Mouse (Mus musculus) neural tube, embryonic 15.5 days (tissue): ENCODE data around the gene Gm10382. TPM values are rescaled to one million over a fixed set of nuclear protein-coding genes. Genes with fewer than 3 reads are reported as not detected.
"Not testable (repeated sequence)": the region's sequence is repeated elsewhere in the genome, so short reads cannot be mapped to it uniquely, and the experiment has no call there.

ENCODE experiments used
- ATAC-seq: fragments of 200-750 bp; cut with Nextera tagmentation; 2 replicates; pipeline ENCODE4 v1.8.0; 2017; ENCODE audit warnings: mild to moderate bottlenecking, moderate TSS enrichment, moderate library complexity; ENCODE audit not compliant: low FRiP score
- H3K27ac ChIP-seq: fragments of 300-500 bp; sonication (generic); replicated peaks from 2 replicates; pipeline ENCODE4 v1.5.1; 2015; ENCODE audit warnings: mild to moderate bottlenecking, inconsistent platforms
- H3K27me3 ChIP-seq: fragments of 300-500 bp; sonication (generic); replicated peaks from 2 replicates; pipeline ENCODE4 v1.6.1; 2015; ENCODE audit warnings: inconsistent platforms
- H3K36me3 ChIP-seq: fragments of 300-500 bp; sonication (generic); 2 replicates; pipeline ENCODE4 v1.6.1; 2015; ENCODE audit warnings: inconsistent platforms
- H3K4me1 ChIP-seq: fragments of 300-500 bp; sonication (generic); 2 replicates; pipeline ENCODE4 v1.6.1; 2015; ENCODE audit warnings: inconsistent platforms
- H3K4me2 ChIP-seq: fragments of 300-500 bp; sonication (generic); 2 replicates; pipeline ENCODE4 v1.6.1; 2015; ENCODE audit warnings: inconsistent platforms, mild to moderate bottlenecking, moderate library complexity
- H3K4me3 ChIP-seq: fragments of 300-500 bp; sonication (generic); replicated peaks from 2 replicates; pipeline ENCODE4 v1.5.1; 2015; ENCODE audit warnings: mild to moderate bottlenecking, inconsistent platforms
- H3K9ac ChIP-seq: fragments of 300-500 bp; sonication (generic); replicated peaks from 2 replicates; pipeline ENCODE4 v1.6.1; 2015; ENCODE audit warnings: mild to moderate bottlenecking, inconsistent platforms
- H3K9me3 ChIP-seq: fragments of 300-500 bp; sonication (generic); replicated peaks from 2 replicates; pipeline ENCODE4 v1.6.1; 2016; ENCODE audit warnings: inconsistent platforms
- WGBS: fragments of 180-500 bp; shearing (Covaris S2); methylation state at CpG from one replicate; pipeline ENCODE4 v1.1.7; 2015; ENCODE audit warnings: mixed read lengths; 5-methylcytosine and 5-hydroxymethylcytosine counted together
- polyA plus RNA-seq: library from polyadenylated mRNA; unstranded; fragments of >200 nt; fragmentation: Nextera tagmentation; extraction: Ambion mirVana; gene quantifications from 2 replicates; pipeline ENCODE4 v1.2.1, GENCODE M21; 2015

Gm10382 gene
- polyA plus RNA-seq, 1 experiment from 2014 or later: 0.74 TPM

- Histone ChIP-seq H3K9me3 (no peaks in the 10 kb centered on the region), H3K4me2 (peak overlapping the region; percentile 51), H3K27me3 (no peaks in the 10 kb centered on the region), H3K9ac (no peak overlapping the region), H3K4me1 (peaks cover 23% of the 10 kb centered on the region), H3K36me3 (peaks cover 10% of the 10 kb centered on the region), H3K4me3 (peak overlapping the region; percentile 33), H3K27ac (peak overlapping the region; percentile 67)
- 12% methylated on average over 20 of the region's 20 CpGs for WGBS
- ATAC-seq: peak; percentile 45; the same call in 1 of the 2 replicates
Observed at GRCm38 (mm10) chr5:125409348-125410090, 20.4 kb downstream of the Gm10382 start.

DNA sequence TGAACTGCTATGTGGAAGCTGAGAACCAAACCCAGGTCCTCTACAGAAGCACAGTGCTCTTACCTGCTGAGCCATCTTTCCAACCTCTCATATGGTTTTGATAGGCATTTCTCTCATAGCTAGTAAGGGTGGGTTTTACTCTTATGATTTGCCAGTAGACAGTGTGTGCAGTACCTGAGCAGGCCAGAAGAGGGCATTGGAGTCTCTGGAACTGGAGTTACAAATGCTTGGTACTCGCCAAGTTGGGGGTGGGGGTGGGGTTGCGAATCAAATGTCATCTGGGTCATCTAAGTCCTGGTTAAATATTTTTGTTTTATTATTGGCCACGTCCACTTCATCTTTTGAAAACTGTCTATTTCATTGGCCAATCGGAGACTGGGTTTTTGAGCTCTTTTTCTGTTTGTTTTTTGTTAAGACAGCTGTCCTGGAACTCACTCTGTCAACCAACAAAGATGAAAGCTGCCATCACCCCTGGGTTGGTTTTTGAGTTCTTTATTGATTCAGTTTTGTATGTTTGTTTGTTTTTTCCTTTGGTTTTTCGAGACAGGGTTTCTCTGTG lies 22.9 kb downstream of the Gm10382 start:
- H3K9ac ChIP-seq: no peak overlapping the region
- H3K9me3 ChIP-seq: no peaks in the 10 kb centered on the region
- H3K4me2 ChIP-seq: no peak overlapping the region
- H3K27ac ChIP-seq: no peak overlapping the region
- peaks cover 35% of the 10 kb centered on the region for H3K36me3 ChIP-seq
- ATAC-seq: no peak
- WGBS: 61% methylated on average over 5 of the region's 5 CpGs
- H3K4me3 ChIP-seq: no peak overlapping the region
- no peaks in the 10 kb centered on the region for H3K27me3 ChIP-seq
- H3K4me1 ChIP-seq: peaks cover 11% of the 10 kb centered on the region

DNA sequence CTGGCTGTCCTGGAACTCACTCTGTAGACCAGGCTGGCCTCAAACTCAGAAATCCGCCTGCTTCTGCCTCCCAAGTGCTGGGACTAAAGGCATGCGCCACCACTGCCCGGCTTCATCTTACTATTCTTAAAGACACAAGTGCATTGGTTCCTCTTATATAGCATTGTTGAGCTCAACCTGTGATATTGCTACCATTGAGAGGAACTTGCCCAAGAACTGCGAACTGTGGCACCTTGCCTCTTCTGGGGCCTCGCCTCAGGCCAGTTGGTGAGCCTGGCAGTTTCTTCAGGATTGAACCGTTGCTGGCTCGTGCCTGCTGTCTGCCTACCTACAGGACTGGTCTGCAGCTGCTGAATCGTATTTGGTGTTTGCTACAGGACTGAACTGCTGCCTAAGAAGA lies 23.4 kb downstream of the Gm10382 start:
- not testable (repeated sequence) for H3K9me3 ChIP-seq, H3K4me2 ChIP-seq, H3K4me1 ChIP-seq, H3K27me3 ChIP-seq, H3K27ac ChIP-seq, H3K4me3 ChIP-seq, H3K9ac ChIP-seq, ATAC-seq
- H3K36me3 ChIP-seq: peaks cover 40% of the 10 kb centered on the region
- WGBS: 89% methylated on average over 8 of the region's 8 CpGs

DNA sequence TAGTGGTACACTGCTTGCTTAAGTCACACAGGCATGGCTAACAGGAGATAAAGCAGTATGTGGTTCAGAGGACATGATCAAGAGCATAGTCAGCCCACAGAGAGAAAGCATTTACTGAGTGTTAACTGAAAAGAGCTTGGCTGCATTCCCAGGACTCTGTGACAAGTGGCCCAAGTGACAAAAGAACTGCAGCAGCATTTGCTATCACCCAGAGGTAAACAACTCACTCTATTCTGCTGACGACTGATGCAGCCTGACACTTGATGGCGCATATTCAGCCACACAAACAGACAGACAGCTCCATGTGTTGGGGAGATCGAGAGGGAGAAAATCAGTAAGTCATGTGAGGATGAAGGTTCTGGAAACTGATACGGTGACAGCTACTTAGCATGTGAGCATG lies 24.6 kb downstream of the Gm10382 start:
- no peak for ATAC-seq
- Histone ChIP-seq H3K27ac (no peak overlapping the region), H3K4me3 (no peak overlapping the region), H3K9me3 (no peaks in the 10 kb centered on the region), H3K9ac (no peak overlapping the region), H3K4me1 (peaks cover 3% of the 10 kb centered on the region; the same call in 1 of the 2 replicates), H3K27me3 (no peaks in the 10 kb centered on the region), H3K36me3 (peaks cover 52% of the 10 kb centered on the region), H3K4me2 (no peak overlapping the region)
- WGBS: 72% methylated on average over 4 of the region's 4 CpGs

DNA sequence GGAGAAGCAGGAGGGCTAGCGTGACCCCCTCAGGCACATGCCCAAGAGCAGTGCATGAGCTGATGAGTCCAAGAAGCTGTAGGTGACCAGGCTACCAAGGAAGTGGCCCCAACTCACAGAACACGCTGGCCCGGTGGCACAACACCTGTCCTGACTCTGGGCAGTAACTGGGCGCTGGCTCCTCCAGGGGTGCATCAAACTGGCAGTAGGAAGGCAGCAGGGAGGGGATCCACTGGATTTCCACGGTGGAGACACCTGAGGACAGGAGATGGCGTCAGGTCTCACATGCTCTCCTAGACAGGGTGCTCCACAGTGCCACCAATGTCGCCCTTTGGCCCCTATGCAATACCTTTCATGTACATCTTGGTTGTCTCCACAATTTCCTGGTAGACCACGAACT lies 27.1 kb downstream of the Gm10382 start:
- Histone ChIP-seq H3K9ac (no peak overlapping the region), H3K27me3 (no peaks in the 10 kb centered on the region), H3K4me3 (no peak overlapping the region), H3K9me3 (no peaks in the 10 kb centered on the region), H3K4me2 (no peak overlapping the region), H3K4me1 (no peaks in the 10 kb centered on the region), H3K27ac (no peak overlapping the region), H3K36me3 (peaks cover 75% of the 10 kb centered on the region)
- WGBS: 96% methylated on average over 8 of the region's 8 CpGs
- no peak for ATAC-seq

GRCm38 (mm10) chr5:125418636-125419035 lies 29.5 kb downstream of the Gm10382 start:
- H3K4me2 ChIP-seq: no peak overlapping the region
- no peak overlapping the region for H3K9ac ChIP-seq
- ATAC-seq: no peak
- H3K9me3 ChIP-seq: no peaks in the 10 kb centered on the region
- no peak overlapping the region for H3K27ac ChIP-seq
- whole genome bisulfite sequencing: 91% methylated on average over 12 of the region's 12 CpGs
- H3K4me1 ChIP-seq: no peaks in the 10 kb centered on the region
- H3K27me3 ChIP-seq: no peaks in the 10 kb centered on the region
- no peak overlapping the region for H3K4me3 ChIP-seq
- peaks cover 96% of the 10 kb centered on the region for H3K36me3 ChIP-seq

- Histone ChIP-seq H3K4me2 (no peak overlapping the region), H3K27ac (no peak overlapping the region), H3K36me3 (peaks cover 96% of the 10 kb centered on the region), H3K27me3 (no peaks in the 10 kb centered on the region), H3K4me3 (no peak overlapping the region), H3K4me1 (no peaks in the 10 kb centered on the region), H3K9ac (no peak overlapping the region), H3K9me3 (no peaks in the 10 kb centered on the region)
- no peak for ATAC-seq
- WGBS: 85% methylated on average over 11 of the region's 11 CpGs
Observed at GRCm38 (mm10) chr5:125419124-125419523, 30.0 kb downstream of the Gm10382 start.

DNA sequence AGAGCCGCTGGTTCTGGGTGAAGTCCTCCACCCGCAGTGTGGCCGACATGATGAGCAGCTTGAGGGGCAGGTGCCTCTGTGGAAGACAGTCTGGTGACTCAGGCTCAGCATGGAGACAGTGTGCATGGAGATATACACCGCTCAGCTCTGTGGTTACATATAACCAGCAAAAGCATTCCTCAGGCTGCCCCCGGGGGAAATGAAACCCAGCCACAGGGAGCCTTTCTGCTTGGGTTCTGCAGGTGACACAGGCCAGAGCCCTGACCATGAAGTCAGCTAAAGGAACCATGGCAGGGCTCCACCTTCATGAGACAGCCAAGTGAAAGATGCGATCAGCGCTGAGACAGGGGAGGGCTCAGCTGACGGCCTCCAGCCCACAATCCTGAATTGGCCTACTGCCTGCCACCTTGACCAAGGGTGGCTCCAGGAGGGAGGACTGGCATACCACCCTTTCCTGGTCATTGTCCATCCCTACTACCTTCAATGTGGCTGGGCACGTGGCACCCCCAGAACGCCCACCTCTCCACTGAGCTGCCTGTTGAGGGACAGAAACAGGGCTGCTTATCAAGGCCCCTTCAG lies 36.7 kb downstream of the Gm10382 start:
- Histone ChIP-seq H3K27me3 (no peaks in the 10 kb centered on the region), H3K9ac (no peak overlapping the region), H3K4me1 (no peaks in the 10 kb centered on the region), H3K4me3 (no peak overlapping the region), H3K27ac (no peak overlapping the region), H3K9me3 (no peaks in the 10 kb centered on the region), H3K4me2 (no peak overlapping the region), H3K36me3 (peaks cover 97% of the 10 kb centered on the region)
- WGBS: 94% methylated on average over 10 of the region's 10 CpGs
- ATAC-seq: no peak

DNA sequence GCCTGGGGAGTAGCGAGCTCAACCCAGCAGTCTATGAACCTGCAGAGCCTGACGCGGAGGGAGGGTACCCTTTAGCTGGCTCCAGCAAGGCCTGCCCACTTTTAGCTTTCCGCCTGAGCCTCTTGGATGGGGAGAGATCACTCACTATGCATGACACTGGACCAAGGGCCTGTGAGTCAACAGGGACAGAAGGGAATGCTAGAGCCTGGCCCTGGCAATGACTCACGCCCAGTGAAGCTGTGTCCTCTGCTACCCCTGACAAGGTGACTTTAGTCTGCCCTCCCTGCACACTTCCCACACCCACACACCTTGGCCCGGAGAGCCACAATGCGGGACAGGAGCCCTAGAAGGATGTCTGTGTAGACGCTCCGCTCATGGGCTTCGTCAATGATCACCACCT lies 37.2 kb downstream of the Gm10382 start:
- WGBS: 98% methylated on average over 10 of the region's 10 CpGs

GRCm38 (mm10) chr5:125432324-125432723 lies 43.2 kb downstream of the Gm10382 start:
- H3K27ac ChIP-seq, H3K9ac ChIP-seq, H3K27me3 ChIP-seq, H3K9me3 ChIP-seq, ATAC-seq: not testable (repeated sequence)
- Histone ChIP-seq H3K36me3 (peaks cover 43% of the 10 kb centered on the region), H3K4me2 (peak overlapping the region; percentile 91), H3K4me1 (peaks cover 12% of the 10 kb centered on the region), H3K4me3 (peak overlapping the region; percentile 94; the same call in 1 of the 2 replicates)
- WGBS: 94% methylated on average over 2 of the region's 2 CpGs

More for the DNA sequence above, 37.2 kb downstream of the Gm10382 start:
- no peak overlapping the region for H3K27ac ChIP-seq
- no peaks in the 10 kb centered on the region for H3K27me3 ChIP-seq
- ATAC-seq: no peak
- H3K36me3 ChIP-seq: peaks cover 97% of the 10 kb centered on the region
- H3K9ac ChIP-seq: no peak overlapping the region
- no peaks in the 10 kb centered on the region for H3K9me3 ChIP-seq
- H3K4me1 ChIP-seq: no peaks in the 10 kb centered on the region
- no peak overlapping the region for H3K4me3 ChIP-seq
- no peak overlapping the region for H3K4me2 ChIP-seq

- H3K27me3 ChIP-seq: no peaks in the 10 kb centered on the region
- H3K36me3 ChIP-seq: peaks cover 28% of the 10 kb centered on the region
- H3K9ac ChIP-seq: peak within 1 kb of the TSS; percentile 86
- H3K4me3 ChIP-seq: peak within 1 kb of the TSS; percentile 94
- H3K4me1 ChIP-seq: peaks cover 12% of the 10 kb centered on the region
- peak within 1 kb of the TSS; percentile 91 for H3K4me2 ChIP-seq
- under 1% methylated on average over 46 of the region's 46 CpGs for WGBS
- peak within 1 kb of the TSS; percentile 80 for H3K27ac ChIP-seq
- H3K9me3 ChIP-seq: no peaks in the 10 kb centered on the region
- peak; percentile 96 for ATAC-seq
Observed at GRCm38 (mm10) chr5:125433793-125434337, 44.7 kb downstream of the Gm10382 start, which contains the start of gene Dhx37. Gene Dhx37 (minus strand): TSS chr5:125434121.
